Mouse (Mus musculus) E14TG2a.4 (cell line): ENCODE results near the gene Pkig.

Source experiments
- CTCF ChIP-seq: conservative IDR thresholded peaks from 2 replicates; pipeline ENCODE4 v1.5.1; 2014; ENCODE audit warnings: low read length
- NANOG ChIP-seq: IDR thresholded peaks from 2 replicates; pipeline ENCODE4 v1.6.1; 2014; ENCODE audit warnings: borderline replicate concordance, low read length, mixed read lengths
- POU5F1 ChIP-seq: IDR thresholded peaks from 2 replicates; pipeline ENCODE4 v1.6.1; 2014; ENCODE audit warnings: low read length, borderline replicate concordance

- TF ChIP-seq CTCF (no peak), NANOG (no peak), POU5F1 (no peak)
These were observed 51.8 kb downstream of the Pkig start for GRCm38 (mm10) chr2:163710000-163710399.
